Comparison of ENCODE assay signal across 8 mouse cellular contexts in the genomic region with DNA sequence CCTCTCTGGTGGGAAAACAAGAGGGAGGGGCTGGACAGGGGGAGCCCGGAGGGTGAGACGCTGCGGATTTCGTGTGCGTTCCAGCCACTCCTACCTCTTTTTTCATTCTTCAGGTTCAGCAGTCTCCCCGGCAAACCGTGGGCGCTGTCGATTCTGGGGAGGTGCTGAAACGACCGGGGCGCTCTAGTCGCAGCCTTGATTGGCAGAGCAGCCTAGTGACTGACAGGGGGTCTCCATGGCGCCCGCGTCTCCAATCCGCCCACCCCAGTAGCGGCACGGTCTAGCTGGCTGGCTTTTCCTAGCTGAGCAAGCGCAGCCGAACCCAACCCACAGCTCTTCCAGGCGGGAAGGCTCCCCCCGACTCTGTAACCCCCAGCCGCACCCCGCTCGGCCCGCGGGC. TPM values are rescaled to one million over a fixed set of nuclear protein-coding genes. Genes with fewer than 3 reads are reported as not detected.
DNase-seq lines count a peak whose midpoint lies in the region; ATAC-seq and TF ChIP-seq lines count a peak whose summit lies in the region.

Gene Six6, plus strand, starts transcription at position 277 of the 400 bp plus-strand sequence.

- WGBS in forebrain, embryonic 12.5 days, result 0% methylated on average over 28 of the region's 28 CpGs
- WGBS in limb, embryonic 15.5 days, result under 1% methylated on average over 28 of the region's 28 CpGs

- DNase-seq in right cerebral cortex, postnatal 4 days, result peak; percentile 19
- DNase-seq in right cerebral cortex, postnatal 14 days, result no peak
- no peak for DNase-seq in ovary, postnatal 10 days (ENCODE audit: low spot score)
- DNase-seq in B cell, adult 2 months, result no peak

- TF ChIP-seq CTCF in testis, adult 2 months (IDR thresholded peaks at IDR 0.05; ENCODE audit: control insufficient read depth, insufficient read depth, insufficient replicate concordance, low read depth, low read length), result no peak

- TF ChIP-seq POLR2A in testis, adult 2 months (IDR thresholded peaks at IDR 0.05; ENCODE audit: control insufficient read depth, low read depth, low read length), result no peak

- peaks cover 12% of the 10 kb centered on the region for H3K4me1 ChIP-seq in forebrain, embryonic 12.5 days
- peaks cover 21% of the 10 kb centered on the region for H3K4me1 ChIP-seq in limb, embryonic 15.5 days
- peaks cover 3% of the 10 kb centered on the region; the same call in 1 of the 2 replicates for H3K4me1 ChIP-seq in testis, adult 2 months (ENCODE audit: control insufficient read depth, insufficient read depth, low read length)

- peak; percentile 61; the same call in 1 of the 2 replicates for ATAC-seq in forebrain, embryonic 12.5 days (ENCODE audit: low FRiP score)
- ATAC-seq in limb, embryonic 15.5 days (ENCODE audit: insufficient number of reproducible peaks, low FRiP score, low TSS enrichment, low read depth), result no peak
- no peak for ATAC-seq in inflammation-experienced regulatory T-cells, adult 6 months

- peak within 1 kb of the TSS; percentile 38 for H3K4me2 ChIP-seq in forebrain, embryonic 12.5 days
- H3K4me2 ChIP-seq in limb, embryonic 15.5 days, result peak within 1 kb of the TSS; percentile 42

- no peak within 1 kb of the TSS for H3K9ac ChIP-seq in forebrain, embryonic 12.5 days
- H3K9ac ChIP-seq in limb, embryonic 15.5 days, result no peak within 1 kb of the TSS

- no peaks in the 10 kb centered on the region for H3K36me3 ChIP-seq in forebrain, embryonic 12.5 days (replicated peaks)
- H3K36me3 ChIP-seq in limb, embryonic 15.5 days, result no peaks in the 10 kb centered on the region
- no peaks in the 10 kb centered on the region for H3K36me3 ChIP-seq in testis, adult 2 months (ENCODE audit: control insufficient read depth, insufficient read depth, low read length)

- H3K9me3 ChIP-seq in forebrain, embryonic 12.5 days, result no peaks in the 10 kb centered on the region
- no peaks in the 10 kb centered on the region for H3K9me3 ChIP-seq in limb, embryonic 15.5 days

- H3K27me3 ChIP-seq in forebrain, embryonic 12.5 days, result peaks cover 94% of the 10 kb centered on the region
- peaks cover 92% of the 10 kb centered on the region for H3K27me3 ChIP-seq in limb, embryonic 15.5 days
- peaks cover 21% of the 10 kb centered on the region for H3K27me3 ChIP-seq in testis, adult 2 months (ENCODE audit: control insufficient read depth, insufficient read depth, low read length)

- peak within 1 kb of the TSS; percentile 25 for H3K4me3 ChIP-seq in forebrain, embryonic 12.5 days (replicated peaks)
- peak within 1 kb of the TSS; percentile 27 for H3K4me3 ChIP-seq in limb, embryonic 15.5 days
- H3K4me3 ChIP-seq in testis, adult 2 months (ENCODE audit: control insufficient read depth, low read depth, low read length), result peak within 1 kb of the TSS; percentile 29

- H3K27ac ChIP-seq in forebrain, embryonic 12.5 days, result no peak within 1 kb of the TSS
- H3K27ac ChIP-seq in limb, embryonic 15.5 days, result no peak within 1 kb of the TSS
- H3K27ac ChIP-seq in testis, adult 2 months (ENCODE audit: control insufficient read depth, insufficient read depth, low read depth, low read length), result no peak within 1 kb of the TSS

RNA-seq across cellular contexts. Expression of gene Six6, which starts in this region (rescaled TPM):
- 0.26 and 1.6 TPM in 2 replicates for polyA plus RNA-seq in forebrain, embryonic 12.5 days (2016; fragmentation: Nextera tagmentation; extraction: Ambion mirVana)
- not detected in 2 replicates for polyA plus RNA-seq in limb, embryonic 15.5 days (2015; fragmentation: Nextera tagmentation; extraction: Ambion mirVana)
- not detected in 2 replicates for polyA plus RNA-seq in testis, adult 2 months (2012; rRNA removed)
- not detected for polyA plus RNA-seq in inflammation-experienced regulatory T-cells, adult 6 months (2017; shearing (Covaris generic))
